Mouse (Mus musculus) limb, embryonic 12.5 days (tissue): ENCODE measurements around the gene Hivep1. TPM values are rescaled to one million over a fixed set of nuclear protein-coding genes. Genes with fewer than 3 reads are reported as not detected.

Source experiments
- ATAC-seq: fragments of 200-750 bp; cut with Nextera tagmentation; 2 replicates; pipeline ENCODE4 v1.8.0; 2017; ENCODE audit warnings: low read depth, moderate TSS enrichment; ENCODE audit not compliant: insufficient number of reproducible peaks, insufficient read depth, low FRiP score, low TSS enrichment
- H3K27ac ChIP-seq: fragments of 300-500 bp; sonication (generic); 2 replicates; pipeline ENCODE4 v1.5.1; 2016; ENCODE audit warnings: mild to moderate bottlenecking, moderate library complexity
- H3K27me3 ChIP-seq: fragments of 300-500 bp; sonication (generic); 2 replicates; pipeline ENCODE4 v1.6.1; 2016; ENCODE audit warnings: mild to moderate bottlenecking, moderate library complexity
- H3K36me3 ChIP-seq: fragments of 300-500 bp; sonication (generic); 2 replicates; pipeline ENCODE4 v1.6.1; 2016; ENCODE audit warnings: mild to moderate bottlenecking, moderate library complexity
- H3K4me1 ChIP-seq: fragments of 300-500 bp; sonication (generic); replicated peaks from 2 replicates; pipeline ENCODE4 v1.6.1; 2016
- H3K4me2 ChIP-seq: fragments of 300-500 bp; sonication (generic); 2 replicates; pipeline ENCODE4 v1.6.1; 2016; ENCODE audit warnings: mild to moderate bottlenecking, moderate library complexity
- H3K4me3 ChIP-seq: fragments of 300-500 bp; sonication (generic); replicated peaks from 2 replicates; pipeline ENCODE4 v1.5.1; 2016; ENCODE audit warnings: mild to moderate bottlenecking
- H3K9ac ChIP-seq: fragments of 300-500 bp; sonication (generic); replicated peaks from 2 replicates; pipeline ENCODE4 v1.6.1; 2016; ENCODE audit warnings: mild to moderate bottlenecking, moderate library complexity
- H3K9me3 ChIP-seq: fragments of 300-500 bp; sonication (generic); 2 replicates; pipeline ENCODE4 v1.6.1; 2016; ENCODE audit warnings: mild to moderate bottlenecking, moderate library complexity
- WGBS: fragments of 180-500 bp; shearing (Covaris S2); methylation state at CpG from one replicate; pipeline ENCODE4 v1.1.7; 2016; 5-methylcytosine and 5-hydroxymethylcytosine counted together
- polyA plus RNA-seq: library from polyadenylated mRNA; unstranded; fragments of >200 nt; fragmentation: Nextera tagmentation; extraction: Ambion mirVana; gene quantifications from 2 replicates; pipeline ENCODE4 v1.2.1, GENCODE M21; 2016

Hivep1 gene
- polyA plus RNA-seq, 1 experiment from 2014 or later, result 13.2 TPM

DNA sequence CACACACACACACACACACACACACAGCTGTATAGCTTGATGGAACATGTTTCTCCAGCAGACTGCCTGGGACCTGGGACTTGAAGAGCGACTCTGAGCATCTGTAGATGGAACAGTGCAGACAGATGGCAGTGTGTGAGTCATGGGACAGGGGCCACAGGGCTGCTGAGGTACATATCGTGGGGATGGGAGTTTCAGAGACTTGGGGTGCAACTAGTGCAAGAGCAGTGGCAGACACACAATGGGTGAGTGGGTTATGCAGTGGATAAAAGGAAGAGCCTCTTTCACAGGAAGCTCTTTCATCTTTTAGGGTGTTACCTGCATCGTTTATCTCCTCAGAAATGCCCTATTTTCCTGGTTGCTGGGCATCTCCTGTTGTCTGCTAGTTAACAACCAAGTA, 25.8 kb downstream of the Hivep1 start:
- Histone ChIP-seq H3K27ac (no peak overlapping the region), H3K27me3 (no peaks in the 10 kb centered on the region), H3K9me3 (no peaks in the 10 kb centered on the region), H3K9ac (no peak overlapping the region), H3K4me2 (no peak overlapping the region), H3K36me3 (peaks cover 33% of the 10 kb centered on the region), H3K4me1 (peaks cover 3% of the 10 kb centered on the region; the same call in 1 of the 2 replicates), H3K4me3 (no peak overlapping the region)
- WGBS, result 93% methylated on average over 3 of the region's 3 CpGs
- ATAC-seq, result no peak

DNA sequence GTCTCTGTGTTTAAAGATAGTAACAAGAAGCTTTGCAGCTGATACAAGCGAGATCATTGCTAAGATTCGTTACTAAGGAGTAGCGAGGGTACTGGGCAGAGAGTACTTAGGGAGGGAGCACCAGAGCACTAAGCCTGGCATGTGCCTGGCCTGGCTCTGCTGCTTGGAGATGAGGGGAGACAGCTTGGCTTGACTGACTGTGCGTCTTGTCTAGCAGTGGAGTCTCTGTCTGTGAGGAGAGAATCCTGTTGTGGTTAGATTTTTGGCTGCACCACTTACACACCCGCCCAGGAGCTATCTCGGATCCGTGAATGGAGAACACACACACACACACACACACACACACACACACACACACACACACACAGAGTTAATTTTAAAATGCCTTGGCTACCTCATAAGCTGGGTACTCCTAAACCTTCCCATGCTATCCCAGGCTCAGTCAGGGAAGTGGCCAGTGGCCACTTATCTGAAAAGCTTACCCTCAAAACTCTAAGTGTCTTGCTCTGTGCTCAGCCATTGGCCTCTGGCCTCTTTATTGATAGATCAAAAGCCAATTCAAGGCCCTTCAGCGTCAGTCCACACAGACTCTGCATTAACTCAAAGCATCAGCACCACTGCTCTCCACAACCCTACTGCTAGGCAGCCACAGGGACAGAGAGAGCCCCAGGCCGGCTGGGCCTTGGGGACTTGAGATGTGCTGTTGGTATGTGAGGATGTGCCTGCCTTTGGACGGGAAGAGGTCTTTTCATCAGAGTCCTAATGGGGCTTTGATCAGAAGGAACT, 28.5 kb downstream of the Hivep1 start:
- H3K4me3 ChIP-seq, result no peak overlapping the region
- no peak overlapping the region for H3K27ac ChIP-seq
- no peak overlapping the region for H3K4me2 ChIP-seq
- no peaks in the 10 kb centered on the region for H3K9me3 ChIP-seq
- WGBS, result 69% methylated on average over 10 of the region's 10 CpGs
- H3K4me1 ChIP-seq, result peaks cover 6% of the 10 kb centered on the region; the same call in 1 of the 2 replicates
- peaks cover 33% of the 10 kb centered on the region for H3K36me3 ChIP-seq
- H3K9ac ChIP-seq, result no peak overlapping the region
- no peak for ATAC-seq
- no peaks in the 10 kb centered on the region for H3K27me3 ChIP-seq

DNA sequence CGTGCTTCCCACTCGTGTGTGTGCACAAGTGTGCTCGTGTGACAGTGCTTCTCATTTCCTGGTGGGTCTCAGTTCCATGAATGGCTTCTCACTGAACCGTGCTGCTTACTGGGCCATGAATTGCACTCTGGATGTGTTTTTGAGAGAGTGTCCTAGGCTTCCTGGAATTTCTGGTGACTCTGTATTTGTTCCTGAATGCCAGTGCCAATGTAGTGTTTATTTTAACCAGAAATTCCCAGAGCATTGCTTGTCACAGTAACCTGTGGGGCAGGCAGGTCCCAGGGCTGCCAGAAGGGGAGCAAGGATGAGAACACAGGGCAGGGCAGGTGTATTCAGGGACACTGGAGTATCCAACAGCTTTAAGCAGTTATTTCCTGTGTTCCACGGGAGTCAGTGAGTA, 36.5 kb downstream of the Hivep1 start:
- whole genome bisulfite sequencing, result 78% methylated on average over 5 of the region's 5 CpGs
- Histone ChIP-seq H3K27me3 (no peaks in the 10 kb centered on the region; the same call in none of the 2 replicates), H3K4me2 (no peak overlapping the region), H3K36me3 (no peaks in the 10 kb centered on the region), H3K4me1 (peaks cover 15% of the 10 kb centered on the region), H3K9ac (no peak overlapping the region), H3K4me3 (no peak overlapping the region), H3K27ac (no peak overlapping the region), H3K9me3 (no peaks in the 10 kb centered on the region)
- no peak for ATAC-seq

GRCm38 (mm10) chr13:42089025-42089424, 37.2 kb downstream of the Hivep1 start:
- Histone ChIP-seq H3K27ac (no peak overlapping the region), H3K4me2 (no peak overlapping the region), H3K4me3 (no peak overlapping the region), H3K9me3 (no peaks in the 10 kb centered on the region), H3K4me1 (peaks cover 20% of the 10 kb centered on the region), H3K36me3 (no peaks in the 10 kb centered on the region), H3K9ac (no peak overlapping the region), H3K27me3 (no peaks in the 10 kb centered on the region; the same call in none of the 2 replicates)
- whole genome bisulfite sequencing, result 65% methylated on average over 8 of the region's 8 CpGs
- ATAC-seq, result no peak

DNA sequence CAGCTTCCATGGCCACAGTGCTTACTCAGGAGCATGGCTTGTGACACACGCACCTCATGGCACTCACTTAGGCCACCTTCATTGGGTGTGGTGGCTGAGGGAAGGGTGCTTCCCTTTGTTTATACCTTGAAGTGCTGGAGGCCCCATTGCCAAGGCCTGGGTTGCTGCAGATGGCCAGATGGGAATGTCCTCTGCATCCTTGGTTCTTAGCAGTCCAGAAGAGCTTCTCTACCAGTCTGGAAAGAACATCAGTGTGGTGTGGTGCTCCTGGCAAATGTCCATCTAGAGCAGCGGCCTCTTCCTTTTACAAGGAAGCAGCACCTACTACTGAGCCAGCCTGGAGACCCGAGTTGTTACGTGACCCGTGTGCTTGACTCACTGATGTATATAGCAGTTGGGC, 38.9 kb downstream of the Hivep1 start:
- Histone ChIP-seq H3K4me2 (no peak overlapping the region), H3K27ac (no peak overlapping the region), H3K27me3 (no peaks in the 10 kb centered on the region; the same call in none of the 2 replicates), H3K9ac (no peak overlapping the region), H3K9me3 (no peaks in the 10 kb centered on the region), H3K4me1 (peaks cover 23% of the 10 kb centered on the region), H3K4me3 (no peak overlapping the region), H3K36me3 (no peaks in the 10 kb centered on the region)
- WGBS, result 86% methylated on average over 5 of the region's 5 CpGs
- ATAC-seq, result no peak

DNA sequence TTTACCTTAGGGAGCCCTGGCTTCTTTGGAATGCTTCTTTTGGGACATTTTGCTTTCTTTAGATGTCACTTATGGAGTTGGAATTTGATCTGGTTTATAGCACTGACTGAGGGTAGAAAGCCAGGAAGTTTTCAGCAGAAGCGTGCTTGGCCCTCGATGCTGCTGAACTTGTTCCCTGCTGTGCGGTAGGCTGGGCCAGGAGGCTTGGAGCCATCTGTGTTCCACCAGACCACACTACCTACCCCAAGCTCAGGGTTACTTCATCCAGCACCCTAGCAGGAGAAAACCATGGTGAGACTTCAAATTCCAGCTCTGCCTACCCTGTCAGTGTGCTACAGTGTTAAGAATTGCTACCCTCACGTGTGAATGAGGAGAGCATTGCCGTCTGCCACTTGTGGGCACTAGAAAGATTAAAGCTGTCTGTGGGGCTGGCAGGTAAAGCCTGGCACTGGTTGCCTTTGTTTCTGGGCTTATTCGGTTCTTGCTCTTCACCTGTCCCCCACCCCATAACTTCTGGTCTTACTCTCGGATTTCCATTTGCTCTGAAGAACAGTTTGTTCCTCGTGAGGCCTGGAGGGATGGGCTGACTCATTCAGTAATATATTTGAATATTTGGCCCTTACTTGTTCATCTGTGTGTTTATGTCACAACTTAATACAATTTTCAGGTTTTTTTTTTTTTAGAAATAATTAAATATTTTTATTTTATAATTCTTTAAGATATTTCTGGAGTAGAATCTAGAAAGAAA, 40.7 kb downstream of the Hivep1 start:
- no peak overlapping the region for H3K9ac ChIP-seq
- no peaks in the 10 kb centered on the region for H3K36me3 ChIP-seq
- WGBS, result 43% methylated on average over 8 of the region's 8 CpGs
- H3K27ac ChIP-seq, result peak overlapping the region; percentile 54; the same call in 1 of the 2 replicates
- no peaks in the 10 kb centered on the region; the same call in 1 of the 2 replicates for H3K27me3 ChIP-seq
- peaks cover 30% of the 10 kb centered on the region for H3K4me1 ChIP-seq
- H3K4me3 ChIP-seq, result no peak overlapping the region
- H3K4me2 ChIP-seq, result no peak overlapping the region
- ATAC-seq, result no peak
- no peaks in the 10 kb centered on the region for H3K9me3 ChIP-seq

DNA sequence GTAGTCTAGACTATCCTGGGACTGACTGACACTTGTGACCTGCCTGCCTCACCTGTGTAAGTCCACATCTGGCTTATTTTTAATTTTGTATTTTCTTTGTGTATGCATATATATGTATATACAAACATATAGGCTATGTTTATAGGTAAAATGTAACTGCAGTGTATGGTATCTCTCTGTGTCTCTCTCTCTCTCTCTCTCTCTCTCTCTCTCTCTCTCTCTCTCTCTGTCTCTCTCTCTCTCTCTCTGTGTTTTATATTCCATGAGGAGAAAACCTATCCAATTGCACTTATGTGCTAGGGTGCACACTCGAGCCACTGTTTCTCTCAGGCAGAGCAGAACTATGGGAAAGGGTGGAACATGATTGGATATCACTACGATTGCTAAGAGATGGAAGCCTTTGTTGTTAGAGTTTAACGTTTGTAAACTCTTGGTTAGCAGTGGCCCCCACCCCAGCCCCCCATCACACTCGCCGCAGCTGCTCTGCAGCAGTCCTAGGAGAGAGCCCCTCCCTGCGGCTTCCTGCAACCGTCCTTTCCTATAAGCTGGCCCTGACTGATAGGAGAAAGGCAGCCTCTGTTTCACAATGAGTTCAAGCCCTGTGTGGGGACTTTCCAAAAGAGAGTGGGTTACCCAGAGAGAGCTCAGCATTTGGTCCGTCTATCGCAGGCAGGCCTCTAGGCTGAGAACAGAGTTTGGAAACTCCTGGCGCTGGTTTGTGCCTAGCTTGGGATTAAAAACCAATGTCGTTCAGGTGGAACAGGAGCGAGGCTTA, 41.6 kb downstream of the Hivep1 start:
- H3K27ac ChIP-seq, result no peak overlapping the region
- ATAC-seq, result no peak

GRCm38 (mm10) chr13:42095826-42096515, 44.1 kb downstream of the Hivep1 start:
- peaks cover 5% of the 10 kb centered on the region; the same call in 1 of the 2 replicates for H3K9me3 ChIP-seq
- no peak overlapping the region for H3K4me3 ChIP-seq
- no peak overlapping the region for H3K4me2 ChIP-seq
- H3K27me3 ChIP-seq, result no peaks in the 10 kb centered on the region
- no peak for ATAC-seq
- no peak overlapping the region for H3K9ac ChIP-seq
- peaks cover 26% of the 10 kb centered on the region for H3K4me1 ChIP-seq
- peaks cover 7% of the 10 kb centered on the region; the same call in 1 of the 2 replicates for H3K36me3 ChIP-seq
- 68% methylated on average over 10 of the region's 10 CpGs for WGBS
- no peak overlapping the region for H3K27ac ChIP-seq

More for the DNA sequence above, 41.6 kb downstream of the Hivep1 start:
- peaks cover 30% of the 10 kb centered on the region for H3K4me1 ChIP-seq
- peaks cover 4% of the 10 kb centered on the region; the same call in 1 of the 2 replicates for H3K9me3 ChIP-seq
- H3K4me3 ChIP-seq, result no peak overlapping the region
- WGBS, result 59% methylated on average over 12 of the region's 12 CpGs
- H3K36me3 ChIP-seq, result peaks cover 6% of the 10 kb centered on the region; the same call in 1 of the 2 replicates
- no peaks in the 10 kb centered on the region; the same call in 1 of the 2 replicates for H3K27me3 ChIP-seq
- H3K4me2 ChIP-seq, result no peak overlapping the region
- H3K9ac ChIP-seq, result no peak overlapping the region

DNA sequence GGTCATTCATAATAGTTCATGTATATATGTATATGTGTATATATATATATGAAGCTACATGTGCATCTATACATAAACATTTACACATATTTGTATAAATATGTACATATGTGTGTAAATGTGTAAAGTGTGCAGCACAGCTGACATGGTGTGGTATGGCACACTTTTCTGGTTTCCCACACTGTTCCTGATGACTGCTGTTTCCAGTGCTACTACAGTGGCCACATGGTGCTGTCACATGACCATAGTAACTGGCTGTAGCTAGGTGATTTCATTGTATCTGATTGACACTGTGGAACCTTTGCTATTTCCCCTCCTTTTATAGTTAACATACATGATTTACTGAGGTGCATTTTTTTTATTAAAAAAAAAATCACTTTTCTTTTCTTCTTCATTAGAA, 45.3 kb downstream of the Hivep1 start:
- H3K27me3 ChIP-seq, result no peaks in the 10 kb centered on the region
- no peak overlapping the region for H3K4me3 ChIP-seq
- no peak overlapping the region for H3K9ac ChIP-seq
- peaks cover 30% of the 10 kb centered on the region for H3K4me1 ChIP-seq
- H3K36me3 ChIP-seq, result peaks cover 7% of the 10 kb centered on the region; the same call in 1 of the 2 replicates
- ATAC-seq, result no peak
- peaks cover 5% of the 10 kb centered on the region; the same call in 1 of the 2 replicates for H3K9me3 ChIP-seq
- no peak overlapping the region for H3K4me2 ChIP-seq
- H3K27ac ChIP-seq, result no peak overlapping the region

DNA sequence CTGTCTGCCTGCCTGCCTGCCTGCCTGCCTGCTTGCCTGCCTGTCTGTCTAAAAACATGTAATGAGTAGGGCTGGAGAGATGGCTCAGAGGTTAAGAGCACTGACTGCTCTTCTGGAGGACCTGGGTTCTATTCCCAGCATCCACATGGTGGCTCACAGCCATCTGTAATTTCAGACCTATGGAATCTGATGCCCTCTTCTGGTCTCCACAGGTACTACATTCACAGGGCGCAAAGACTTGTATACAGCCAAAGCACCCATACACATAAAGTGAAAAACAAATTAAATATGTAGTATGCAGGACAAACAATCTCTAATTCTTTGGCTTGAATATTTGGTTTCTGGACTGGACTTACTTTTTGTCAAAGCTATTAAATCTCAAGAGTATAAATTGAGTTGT, 46.7 kb downstream of the Hivep1 start:
- H3K36me3 ChIP-seq, result peaks cover 7% of the 10 kb centered on the region; the same call in 1 of the 2 replicates
- H3K4me3 ChIP-seq, result no peak overlapping the region
- peaks cover 33% of the 10 kb centered on the region for H3K4me1 ChIP-seq
- H3K27me3 ChIP-seq, result no peaks in the 10 kb centered on the region
- H3K4me2 ChIP-seq, result no peak overlapping the region
- peaks cover 5% of the 10 kb centered on the region; the same call in 1 of the 2 replicates for H3K9me3 ChIP-seq
- 97% methylated on average over 1 of the region's 1 CpGs for WGBS
- no peak for ATAC-seq
- H3K9ac ChIP-seq, result no peak overlapping the region
- no peak overlapping the region for H3K27ac ChIP-seq
